Mouse (Mus musculus): Measurements from ENCODE around the gene Efna4.

Efna4 gene

GRCm38 (mm10) chr3:89314340-89314739 is 23.5 kb downstream of the Efna4 start:
- no peak for DNase-seq (ENCODE audit: low read depth in 1 of 2, low spot score in 2 of 2)

GRCm38 (mm10) chr3:89308089-89308488 is 29.7 kb downstream of the Efna4 start:
- peak in 1 of 2 experiments; percentile 39 for DNase-seq (ENCODE audit: low read depth in 1 of 2, low spot score in 2 of 2)

GRCm38 (mm10) chr3:89305551-89306325 is 32.1 kb downstream of the Efna4 start:
- DNase-seq (ENCODE audit: low read depth in 1 of 2, low spot score in 2 of 2): no peak

GRCm38 (mm10) chr3:89305105-89305504 is 32.7 kb downstream of the Efna4 start:
- DNase-seq (ENCODE audit: low read depth in 1 of 2, low spot score in 2 of 2): no peak

- DNase-seq (ENCODE audit: low read depth in 1 of 2, low spot score in 2 of 2): no peak
These were observed 33.4 kb downstream of the Efna4 start for GRCm38 (mm10) chr3:89304440-89304839.

- DNase-seq (ENCODE audit: low read depth in 1 of 2, low spot score in 2 of 2): no peak
These were observed 37.3 kb downstream of the Efna4 start for GRCm38 (mm10) chr3:89300514-89300913.

GRCm38 (mm10) chr3:89300071-89300470 is 37.8 kb downstream of the Efna4 start:
- DNase-seq (ENCODE audit: low read depth in 1 of 2, low spot score in 2 of 2): no peak

GRCm38 (mm10) chr3:89299499-89299898 is 38.3 kb downstream of the Efna4 start:
- no peak for DNase-seq (ENCODE audit: low read depth in 1 of 2, low spot score in 2 of 2)

GRCm38 (mm10) chr3:89298908-89299307 is 38.9 kb downstream of the Efna4 start:
- no peak for DNase-seq (ENCODE audit: low read depth in 1 of 2, low spot score in 2 of 2)

- no peak for DNase-seq (ENCODE audit: low read depth in 1 of 2, low spot score in 2 of 2)
These were observed 40.9 kb downstream of the Efna4 start for GRCm38 (mm10) chr3:89296761-89297396.

- no peak for DNase-seq (ENCODE audit: low read depth in 1 of 2, low spot score in 2 of 2)
These were observed 42.1 kb downstream of the Efna4 start for GRCm38 (mm10) chr3:89295685-89296230.

- DNase-seq (ENCODE audit: low read depth in 1 of 2, low spot score in 2 of 2): no peak
These were observed 43.6 kb downstream of the Efna4 start for GRCm38 (mm10) chr3:89294195-89294594.

- DNase-seq (ENCODE audit: low read depth in 1 of 2, low spot score in 2 of 2): no peak
These were observed 44.4 kb downstream of the Efna4 start for GRCm38 (mm10) chr3:89293247-89293918.

- DNase-seq (ENCODE audit: low read depth in 1 of 2, low spot score in 2 of 2): no peak
These were observed 45.5 kb downstream of the Efna4 start for GRCm38 (mm10) chr3:89292303-89292702.

- no peak for DNase-seq (ENCODE audit: low read depth in 1 of 2, low spot score in 2 of 2)
These were observed 46.0 kb downstream of the Efna4 start for GRCm38 (mm10) chr3:89291874-89292273.

GRCm38 (mm10) chr3:89288503-89288928 is 49.3 kb downstream of the Efna4 start:
- no peak for DNase-seq (ENCODE audit: low read depth in 1 of 2, low spot score in 2 of 2)

- DNase-seq (ENCODE audit: low read depth in 1 of 2, low spot score in 2 of 2): no peak
These were observed 50.5 kb downstream of the Efna4 start for GRCm38 (mm10) chr3:89287286-89287685.

GRCm38 (mm10) chr3:89285526-89285925 is 52.3 kb downstream of the Efna4 start:
- DNase-seq (ENCODE audit: low read depth in 1 of 2, low spot score in 2 of 2): no peak

GRCm38 (mm10) chr3:89284261-89284660 is 53.6 kb downstream of the Efna4 start:
- DNase-seq (ENCODE audit: low read depth in 1 of 2, low spot score in 2 of 2): no peak
